Mouse (Mus musculus): ENCODE data around the gene Lrrc15.

DNA sequence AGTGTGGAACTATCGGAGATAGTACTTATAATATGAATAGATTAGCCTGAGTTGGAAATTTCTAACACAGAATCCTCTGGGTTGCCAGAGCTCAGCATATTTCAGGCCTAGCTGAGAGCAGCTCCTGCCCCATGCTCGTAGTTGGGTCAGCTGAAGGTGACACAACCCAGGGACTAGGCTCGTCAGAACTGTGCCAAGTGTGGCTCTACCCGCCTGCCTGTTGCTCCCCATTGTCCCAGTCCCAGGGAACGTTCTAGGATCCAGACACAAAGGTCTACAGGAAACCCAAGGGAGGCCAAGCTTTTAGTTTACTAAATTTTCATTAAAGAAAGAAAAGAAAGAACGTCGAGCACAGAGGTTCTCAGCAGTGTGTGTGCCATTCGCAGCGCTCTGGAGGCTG lies 21.7 kb downstream of the Lrrc15 start:
- TF ChIP-seq FLI1 (IDR thresholded peaks at IDR 0.05; ENCODE audit: low read length) (no peak), GATA1 (IDR thresholded peaks at IDR 0.05; ENCODE audit: borderline replicate concordance, low read length) (no peak)

Data from megakaryocyte, embryonic 14.5 days (primary cell).